Mouse (Mus musculus): ENCODE measurements at regions not wholly inside any gene's neighbourhood (a gene's known extent, or its start where the extent isn't known, plus 50 kb on each side); places are given as distances from the start of the nearest gene placed in this dataset.

- Histone ChIP-seq H3K27ac (no peak overlapping the region), H3K27me3 (ENCODE audit: insufficient read depth, low read length) (no peaks in the 10 kb centered on the region)
- whole genome bisulfite sequencing, result 98% methylated on average over 1 of the region's 1 CpGs
Observed at GRCm38 (mm10) chr9:79044344-79044743, 429.0 kb downstream of the Cd109 start.

GRCm38 (mm10) chr9:79045314-79045713 lies 430.0 kb downstream of the Cd109 start:
- no peak for ATAC-seq
- H3K9ac ChIP-seq (replicated peaks; ENCODE audit: low read length), result no peak overlapping the region
- H3K27me3 ChIP-seq (ENCODE audit: insufficient read depth, low read length), result no peaks in the 10 kb centered on the region
- DNase-seq (ENCODE audit: low spot score), result peak; percentile 50
- H3K9me3 ChIP-seq (ENCODE audit: low read length), result no peaks in the 10 kb centered on the region
- no peak overlapping the region for H3K4me3 ChIP-seq (ENCODE audit: low read length)
- H3K36me3 ChIP-seq (ENCODE audit: insufficient read depth, low read length), result no peaks in the 10 kb centered on the region
- H3K27ac ChIP-seq, result no peak overlapping the region
- no peak overlapping the region for H3K4me2 ChIP-seq (ENCODE audit: low read depth, low read length)
- peak; percentile 42 for TF ChIP-seq CTCF (IDR thresholded peaks at IDR 0.05; ENCODE audit: low read depth)
- no peaks in the 10 kb centered on the region for H3K4me1 ChIP-seq (ENCODE audit: insufficient read depth, low read length)
- 10% methylated on average over 2 of the region's 2 CpGs for WGBS

More at GRCm38 (mm10) chr9:79044344-79044743, 429.0 kb downstream of the Cd109 start:
- H3K9ac ChIP-seq (replicated peaks; ENCODE audit: low read length), result no peak overlapping the region
- no peak overlapping the region for H3K4me2 ChIP-seq (ENCODE audit: low read depth, low read length)
- ATAC-seq, result no peak
- TF ChIP-seq CTCF (IDR thresholded peaks at IDR 0.05; ENCODE audit: low read depth), result no peak
- no peaks in the 10 kb centered on the region for H3K9me3 ChIP-seq (ENCODE audit: low read length)
- DNase-seq (ENCODE audit: low spot score), result no peak
- H3K36me3 ChIP-seq (ENCODE audit: insufficient read depth, low read length), result no peaks in the 10 kb centered on the region
- H3K4me3 ChIP-seq (ENCODE audit: low read length), result no peak overlapping the region
- H3K4me1 ChIP-seq (ENCODE audit: insufficient read depth, low read length), result no peaks in the 10 kb centered on the region

GRCm38 (mm10) chr9:79071961-79072360 lies 456.6 kb downstream of the Cd109 start:
- H3K4me3 ChIP-seq (ENCODE audit: low read length), result no peak overlapping the region
- TF ChIP-seq CTCF (IDR thresholded peaks at IDR 0.05; ENCODE audit: low read depth), result no peak
- no peaks in the 10 kb centered on the region for H3K4me1 ChIP-seq (ENCODE audit: insufficient read depth, low read length)
- WGBS, result 83% methylated on average over 3 of the region's 3 CpGs
- H3K9me3 ChIP-seq (ENCODE audit: low read length), result no peaks in the 10 kb centered on the region
- no peak overlapping the region for H3K9ac ChIP-seq (replicated peaks; ENCODE audit: low read length)
- no peaks in the 10 kb centered on the region for H3K27me3 ChIP-seq (ENCODE audit: insufficient read depth, low read length)
- no peak overlapping the region for H3K27ac ChIP-seq
- no peaks in the 10 kb centered on the region for H3K36me3 ChIP-seq (ENCODE audit: insufficient read depth, low read length)
- DNase-seq (ENCODE audit: low spot score), result no peak
- no peak overlapping the region for H3K4me2 ChIP-seq (ENCODE audit: low read depth, low read length)
- no peak for ATAC-seq

GRCm38 (mm10) chr9:79109611-79110010 lies 494.3 kb downstream of the Cd109 start:
- H3K4me1 ChIP-seq (ENCODE audit: insufficient read depth, low read length), result no peaks in the 10 kb centered on the region
- WGBS, result 63% methylated on average over 2 of the region's 2 CpGs
- peak; percentile 68 for DNase-seq (ENCODE audit: low spot score)
- no peak overlapping the region for H3K4me2 ChIP-seq (ENCODE audit: low read depth, low read length)
- H3K9ac ChIP-seq (replicated peaks; ENCODE audit: low read length), result no peak overlapping the region
- H3K9me3 ChIP-seq (ENCODE audit: low read length), result no peaks in the 10 kb centered on the region
- H3K27me3 ChIP-seq (ENCODE audit: insufficient read depth, low read length), result no peaks in the 10 kb centered on the region
- TF ChIP-seq CTCF (IDR thresholded peaks at IDR 0.05; ENCODE audit: low read depth), result peak; percentile 71
- H3K36me3 ChIP-seq (ENCODE audit: insufficient read depth, low read length), result no peaks in the 10 kb centered on the region
- no peak overlapping the region for H3K27ac ChIP-seq
- H3K4me3 ChIP-seq (ENCODE audit: low read length), result no peak overlapping the region
- peak; percentile 84 for ATAC-seq

GRCm38 (mm10) chr9:79111326-79111725 lies 496.0 kb downstream of the Cd109 start:
- DNase-seq (ENCODE audit: low spot score) (no peak), ATAC-seq (no peak)
- Histone ChIP-seq H3K4me2 (ENCODE audit: low read depth, low read length) (no peak overlapping the region), H3K36me3 (ENCODE audit: insufficient read depth, low read length) (no peaks in the 10 kb centered on the region), H3K9me3 (ENCODE audit: low read length) (no peaks in the 10 kb centered on the region), H3K9ac (replicated peaks; ENCODE audit: low read length) (no peak overlapping the region), H3K4me1 (ENCODE audit: insufficient read depth, low read length) (no peaks in the 10 kb centered on the region), H3K4me3 (ENCODE audit: low read length) (no peak overlapping the region), H3K27ac (no peak overlapping the region), H3K27me3 (ENCODE audit: insufficient read depth, low read length) (no peaks in the 10 kb centered on the region)
- WGBS, result 58% methylated on average over 2 of the region's 2 CpGs
- TF ChIP-seq CTCF (IDR thresholded peaks at IDR 0.05; ENCODE audit: low read depth), result no peak

- WGBS, result 84% methylated on average over 1 of the region's 1 CpGs
- ATAC-seq (no peak), DNase-seq (ENCODE audit: low spot score) (no peak)
- Histone ChIP-seq H3K27me3 (ENCODE audit: insufficient read depth, low read length) (no peaks in the 10 kb centered on the region), H3K4me3 (ENCODE audit: low read length) (no peak overlapping the region), H3K9me3 (ENCODE audit: low read length) (no peaks in the 10 kb centered on the region), H3K4me1 (ENCODE audit: insufficient read depth, low read length) (no peaks in the 10 kb centered on the region), H3K9ac (replicated peaks; ENCODE audit: low read length) (no peak overlapping the region), H3K36me3 (ENCODE audit: insufficient read depth, low read length) (no peaks in the 10 kb centered on the region), H3K27ac (no peak overlapping the region), H3K4me2 (ENCODE audit: low read depth, low read length) (no peak overlapping the region)
- no peak for TF ChIP-seq CTCF (IDR thresholded peaks at IDR 0.05; ENCODE audit: low read depth)
Observed at GRCm38 (mm10) chr9:79140970-79141369, 525.6 kb downstream of the Cd109 start.

- Histone ChIP-seq H3K4me2 (ENCODE audit: low read depth, low read length) (no peak overlapping the region), H3K9me3 (ENCODE audit: low read length) (no peaks in the 10 kb centered on the region), H3K27ac (no peak overlapping the region), H3K4me3 (ENCODE audit: low read length) (no peak overlapping the region), H3K36me3 (ENCODE audit: insufficient read depth, low read length) (no peaks in the 10 kb centered on the region), H3K9ac (replicated peaks; ENCODE audit: low read length) (no peak overlapping the region), H3K27me3 (ENCODE audit: insufficient read depth, low read length) (no peaks in the 10 kb centered on the region), H3K4me1 (ENCODE audit: insufficient read depth, low read length) (no peaks in the 10 kb centered on the region)
- ATAC-seq (no peak), DNase-seq (ENCODE audit: low spot score) (no peak)
- no peak for TF ChIP-seq CTCF (IDR thresholded peaks at IDR 0.05; ENCODE audit: low read depth)
- WGBS, result 83% methylated on average over 3 of the region's 3 CpGs
Observed at GRCm38 (mm10) chr9:79146004-79146403, 530.7 kb downstream of the Cd109 start.
